Mouse (Mus musculus) brown adipose tissue, adult 24 weeks (tissue): ENCODE data around the gene Gm16181. TPM values are rescaled to one million over a fixed set of nuclear protein-coding genes. Genes with fewer than 3 reads are reported as not detected.

Experiments
- H3K27ac ChIP-seq: fragments of 200-500 bp; replicated peaks from 2 replicates; pipeline ENCODE4 v1.5.1; 2012; ENCODE audit warnings: low read depth, mild to moderate bottlenecking, low read length
- H3K4me1 ChIP-seq: fragments of 200-500 bp; 2 replicates; pipeline ENCODE4 v1.6.1; 2012; ENCODE audit warnings: low read length, mixed read lengths; ENCODE audit not compliant: control insufficient read depth, insufficient read depth, insufficient read length
- H3K4me3 ChIP-seq: fragments of 200-500 bp; 2 replicates; pipeline ENCODE4 v1.5.1; 2012; ENCODE audit warnings: low read depth, mild to moderate bottlenecking, low read length, moderate library complexity; ENCODE audit not compliant: insufficient read depth
- polyA plus RNA-seq: library from polyadenylated mRNA; stranded (reverse); fragments of >200 nt; gene quantifications from 2 replicates; pipeline ENCODE4 v1.2.4, GENCODE M21; 2012; ENCODE audit not compliant: missing spikeins, insufficient read depth, insufficient read length

Gm16181 gene
- not detected in 2 replicates for polyA plus RNA-seq

GRCm38 (mm10) chr17:35220156-35220952 is at the start of gene Gm16181:
Gene Gm16181 (plus strand): TSS chr17:35220834.
- H3K4me1 ChIP-seq, result peaks cover 16% of the 10 kb centered on the region
- H3K4me3 ChIP-seq, result peak within 1 kb of the TSS; percentile 65
- H3K27ac ChIP-seq, result peak within 1 kb of the TSS; percentile 98

GRCm38 (mm10) chr17:35172445-35173234 is 48.0 kb upstream of the Gm16181 start:
- H3K4me3 ChIP-seq, result peak overlapping the region; percentile 39
- peak overlapping the region; percentile 86 for H3K27ac ChIP-seq
- H3K4me1 ChIP-seq, result no peaks in the 10 kb centered on the region

GRCm38 (mm10) chr17:35173329-35173728 is 47.3 kb upstream of the Gm16181 start:
- Histone ChIP-seq H3K4me3 (no peak overlapping the region), H3K27ac (peak overlapping the region; percentile 31), H3K4me1 (no peaks in the 10 kb centered on the region)

- no peak overlapping the region for H3K4me3 ChIP-seq
- H3K4me1 ChIP-seq, result no peaks in the 10 kb centered on the region
- H3K27ac ChIP-seq, result no peak overlapping the region; the same call in 1 of the 2 replicates
Observed at GRCm38 (mm10) chr17:35174201-35174977, 46.2 kb upstream of the Gm16181 start.

GRCm38 (mm10) chr17:35175382-35175781 is 45.3 kb upstream of the Gm16181 start:
- Histone ChIP-seq H3K4me3 (no peak overlapping the region), H3K4me1 (no peaks in the 10 kb centered on the region), H3K27ac (no peak overlapping the region)

- no peak within 1 kb of the TSS for H3K4me3 ChIP-seq
- H3K4me1 ChIP-seq, result no peaks in the 10 kb centered on the region
Observed at GRCm38 (mm10) chr17:35175968-35176367, 44.7 kb upstream of the Gm16181 start, which contains the start of gene Aif1. Gene Aif1 (minus strand): TSS chr17:35176068.

GRCm38 (mm10) chr17:35178528-35178927 is 42.1 kb upstream of the Gm16181 start:
- no peak overlapping the region for H3K27ac ChIP-seq

More at GRCm38 (mm10) chr17:35175968-35176367, 44.7 kb upstream of the Gm16181 start, which contains the start of gene Aif1:
- H3K27ac ChIP-seq, result no peak within 1 kb of the TSS

GRCm38 (mm10) chr17:35180093-35180492 is 40.5 kb upstream of the Gm16181 start:
- Histone ChIP-seq H3K27ac (no peak overlapping the region), H3K4me3 (no peak overlapping the region), H3K4me1 (no peaks in the 10 kb centered on the region)

More at GRCm38 (mm10) chr17:35178528-35178927, 42.1 kb upstream of the Gm16181 start:
- no peak overlapping the region for H3K4me3 ChIP-seq
- H3K4me1 ChIP-seq, result no peaks in the 10 kb centered on the region

GRCm38 (mm10) chr17:35185639-35186611 is 34.7 kb upstream of the Gm16181 start:
- H3K4me1 ChIP-seq, result peaks cover 2% of the 10 kb centered on the region; the same call in 1 of the 2 replicates
- H3K27ac ChIP-seq, result peak overlapping the region; percentile 64
- peak overlapping the region; percentile 49 for H3K4me3 ChIP-seq

- Histone ChIP-seq H3K27ac (peak overlapping the region; percentile 63), H3K4me1 (peaks cover 2% of the 10 kb centered on the region; the same call in 1 of the 2 replicates), H3K4me3 (peak overlapping the region; percentile 45)
Observed at GRCm38 (mm10) chr17:35186681-35187080, 34.0 kb upstream of the Gm16181 start.

GRCm38 (mm10) chr17:35187345-35187744 is 33.3 kb upstream of the Gm16181 start:
- Histone ChIP-seq H3K4me3 (no peak overlapping the region), H3K4me1 (peaks cover 2% of the 10 kb centered on the region; the same call in 1 of the 2 replicates), H3K27ac (peak overlapping the region; percentile 56; the same call in 1 of the 2 replicates)

GRCm38 (mm10) chr17:35187959-35188610 is 32.5 kb upstream of the Gm16181 start, which contains the start of gene Lst1:
Gene Lst1 (minus strand): TSS chr17:35188439.
- Histone ChIP-seq H3K4me3 (peak within 1 kb of the TSS; percentile 47), H3K27ac (peak within 1 kb of the TSS; percentile 82), H3K4me1 (peaks cover 2% of the 10 kb centered on the region; the same call in 1 of the 2 replicates)

- Histone ChIP-seq H3K27ac (peak overlapping the region; percentile 39; the same call in 1 of the 2 replicates), H3K4me3 (no peak overlapping the region), H3K4me1 (peaks cover 2% of the 10 kb centered on the region; the same call in 1 of the 2 replicates)
Observed at GRCm38 (mm10) chr17:35189186-35189585, 31.4 kb upstream of the Gm16181 start.
